Mouse (Mus musculus): ENCODE measurements around the gene Nmnat2.
A peak's percentile ranks its signal among the peaks of the same experiment; 100 is the strongest.

Nmnat2 gene

DNA sequence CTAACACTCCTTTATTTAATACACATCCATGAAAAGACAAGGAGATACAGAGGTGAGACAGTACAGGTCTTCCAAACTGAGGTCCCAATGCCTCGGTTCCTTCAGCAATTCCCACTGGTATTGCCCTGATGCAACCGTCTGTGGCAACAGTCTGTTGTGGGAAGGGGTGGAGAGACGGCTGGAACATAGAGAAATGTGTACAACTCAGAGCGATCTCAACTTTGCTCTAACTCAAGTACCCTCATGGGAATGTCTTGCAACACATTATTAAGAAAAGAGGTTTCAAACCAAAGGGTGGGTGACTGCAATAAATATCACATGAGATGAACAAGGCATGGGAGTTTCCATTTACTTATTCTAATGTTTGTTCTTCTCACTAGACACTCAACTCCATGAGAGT is 168.0 kb downstream of the Nmnat2 start:
- peak; percentile 41 for DNase-seq (ENCODE audit: low read depth, low spot score)

- DNase-seq (ENCODE audit: low read depth, low spot score): no peak
Observed at GRCm38 (mm10) chr1:153124502-153124901, 169.7 kb downstream of the Nmnat2 start.

GRCm38 (mm10) chr1:153125287-153126275 is 170.8 kb downstream of the Nmnat2 start:
- DNase-seq (ENCODE audit: low read depth, low spot score): no peak

DNA sequence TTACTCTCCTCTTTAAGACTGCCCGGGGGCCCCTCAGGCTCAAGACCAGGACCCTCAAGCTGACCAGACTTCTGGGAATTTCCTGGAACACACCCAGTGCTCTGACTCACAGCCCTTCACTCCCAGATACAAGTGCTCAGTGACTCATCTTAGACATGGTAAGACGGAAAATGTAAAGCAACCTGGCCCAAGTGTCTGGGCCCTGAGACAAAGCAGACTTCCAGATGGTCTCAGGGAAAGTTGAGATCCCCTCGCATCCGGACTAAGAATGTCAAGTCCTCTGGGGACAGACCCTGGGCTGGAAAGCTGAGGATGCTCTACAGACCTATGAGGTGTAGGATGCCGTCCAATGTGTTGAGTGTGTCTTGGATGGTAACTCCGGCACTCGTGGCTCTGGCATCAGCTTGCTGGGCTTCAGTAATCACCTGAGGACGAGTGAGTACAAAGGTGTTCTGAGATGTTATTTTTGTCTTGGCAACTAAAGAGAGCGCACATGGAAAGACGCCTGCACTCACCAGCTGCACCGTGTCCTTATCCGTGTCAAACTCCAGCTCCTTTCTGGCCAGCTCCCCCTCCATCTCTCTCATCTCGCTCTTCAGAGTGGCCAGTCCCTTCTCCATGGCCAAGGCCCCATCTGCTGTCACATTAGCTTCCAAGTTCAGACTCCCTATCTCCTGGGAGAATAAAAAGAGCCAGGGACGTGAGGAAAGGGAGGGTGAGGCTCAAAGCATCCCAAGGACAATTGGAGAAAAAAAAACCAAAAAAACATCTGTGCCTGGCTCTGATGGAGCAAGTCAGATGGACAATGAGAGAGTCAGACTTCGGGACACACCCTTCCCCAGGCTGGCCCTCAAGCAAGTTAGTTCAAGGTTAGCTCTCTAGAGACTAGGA is 171.9 kb downstream of the Nmnat2 start:
- peak; percentile 95 for DNase-seq (ENCODE audit: low read depth, low spot score)

DNA sequence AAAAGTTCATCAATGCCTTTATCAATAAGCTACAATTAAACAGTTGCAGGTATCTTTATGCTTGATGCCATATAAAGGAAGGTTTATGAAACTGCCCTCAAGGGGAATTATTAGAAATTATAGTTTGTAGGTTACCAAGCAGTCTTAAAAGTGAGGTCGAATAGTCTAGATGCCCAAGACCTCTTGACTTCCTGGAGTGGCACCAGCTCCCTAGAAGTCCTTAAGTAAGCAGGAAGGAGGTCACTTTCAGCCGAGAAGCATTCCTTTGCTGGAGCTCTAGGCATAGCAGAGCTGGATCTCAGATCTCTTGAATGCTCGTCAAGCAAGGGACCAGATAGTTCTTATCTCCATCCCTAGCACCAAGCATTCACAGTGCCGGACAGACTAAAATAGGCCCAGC is 172.8 kb downstream of the Nmnat2 start:
- DNase-seq (ENCODE audit: low read depth, low spot score): no peak

- no peak for DNase-seq (ENCODE audit: low read depth, low spot score)
Observed at GRCm38 (mm10) chr1:153128780-153129179, 174.0 kb downstream of the Nmnat2 start.

- peak; percentile 97 for DNase-seq (ENCODE audit: low read depth, low spot score)
Observed at GRCm38 (mm10) chr1:153129992-153130713, 175.4 kb downstream of the Nmnat2 start.

GRCm38 (mm10) chr1:153133865-153134781 is 179.3 kb downstream of the Nmnat2 start:
- peak; percentile 80 for DNase-seq (ENCODE audit: low read depth, low spot score)

DNA sequence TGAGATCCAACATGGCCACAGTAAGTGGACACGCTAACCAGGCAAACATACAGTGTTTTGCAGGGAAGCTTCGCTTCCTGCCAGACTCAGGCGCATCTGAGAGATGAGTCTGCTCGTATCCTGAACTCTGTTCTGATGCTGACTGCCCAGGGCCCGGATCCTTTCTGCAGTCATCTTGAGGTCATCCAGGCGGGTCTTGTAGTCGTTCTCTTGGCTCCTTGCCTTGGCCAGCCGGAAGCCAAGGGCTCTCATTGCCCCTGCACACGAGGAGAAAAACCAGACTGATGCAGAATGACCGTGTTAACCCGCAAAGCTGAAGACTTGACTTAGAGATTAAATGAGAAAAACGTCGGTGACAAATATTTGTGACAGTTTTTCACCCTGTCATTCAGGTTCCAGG is 181.9 kb downstream of the Nmnat2 start:
- no peak for DNase-seq (ENCODE audit: low read depth, low spot score)

GRCm38 (mm10) chr1:153138486-153138885 is 183.7 kb downstream of the Nmnat2 start:
- no peak for DNase-seq (ENCODE audit: low read depth, low spot score)

GRCm38 (mm10) chr1:153139635-153140034 is 184.8 kb downstream of the Nmnat2 start:
- no peak for DNase-seq (ENCODE audit: low read depth, low spot score)

GRCm38 (mm10) chr1:153140265-153140664 is 185.5 kb downstream of the Nmnat2 start:
- DNase-seq (ENCODE audit: low read depth, low spot score): no peak

- no peak for DNase-seq (ENCODE audit: low read depth, low spot score)
Observed at GRCm38 (mm10) chr1:153140747-153141228, 186.0 kb downstream of the Nmnat2 start.

DNA sequence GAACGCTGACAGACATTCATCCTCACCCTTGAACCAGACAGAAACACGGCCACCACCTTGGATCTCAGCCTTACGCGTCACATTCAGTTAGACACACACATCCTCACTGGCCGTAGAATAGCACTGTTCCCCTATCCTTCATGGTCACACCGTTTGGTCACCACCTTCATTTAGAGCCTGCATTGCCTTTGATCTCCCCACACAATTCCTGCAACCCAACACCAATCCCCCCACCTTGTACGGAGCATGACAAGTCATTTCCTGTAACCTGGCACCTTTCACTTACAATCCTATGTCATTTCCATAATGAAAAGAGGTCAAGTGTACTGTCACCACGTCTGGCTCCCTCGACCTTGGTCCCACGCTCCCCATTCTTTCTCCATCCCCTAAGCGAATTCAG is 189.2 kb downstream of the Nmnat2 start:
- DNase-seq (ENCODE audit: low read depth, low spot score): no peak

GRCm38 (mm10) chr1:153145791-153146190 is 191.0 kb downstream of the Nmnat2 start:
- DNase-seq (ENCODE audit: low read depth, low spot score): no peak

- peak; percentile 76 for DNase-seq (ENCODE audit: low read depth, low spot score)
Observed at GRCm38 (mm10) chr1:153152594-153152993, 197.8 kb downstream of the Nmnat2 start.

DNA sequence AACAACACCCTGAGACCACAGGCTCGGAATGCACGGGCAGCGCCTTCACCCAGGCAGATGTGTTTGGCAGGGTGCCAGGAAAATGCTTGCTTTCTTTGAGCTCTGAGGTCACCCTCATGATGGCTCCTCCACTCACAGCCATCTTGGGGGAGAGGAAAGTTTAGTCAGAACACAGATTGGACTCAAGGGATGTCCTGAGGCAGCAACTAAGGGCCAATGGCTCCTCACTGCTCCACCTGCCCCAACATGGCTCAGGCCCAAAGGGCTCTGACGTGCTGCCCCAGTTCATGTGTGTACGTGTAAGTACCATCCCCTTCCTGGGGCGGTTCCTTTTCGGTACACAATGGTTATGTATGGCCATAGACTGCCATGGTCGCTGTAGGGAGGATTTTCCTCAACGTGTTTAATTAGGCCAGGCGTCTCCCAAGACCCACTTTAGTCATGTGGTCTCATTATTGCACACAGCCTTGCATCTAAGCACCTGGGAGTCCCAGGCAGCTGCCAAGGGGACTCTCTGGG is 198.9 kb downstream of the Nmnat2 start:
- peak; percentile 52 for DNase-seq (ENCODE audit: low read depth, low spot score)

DNA sequence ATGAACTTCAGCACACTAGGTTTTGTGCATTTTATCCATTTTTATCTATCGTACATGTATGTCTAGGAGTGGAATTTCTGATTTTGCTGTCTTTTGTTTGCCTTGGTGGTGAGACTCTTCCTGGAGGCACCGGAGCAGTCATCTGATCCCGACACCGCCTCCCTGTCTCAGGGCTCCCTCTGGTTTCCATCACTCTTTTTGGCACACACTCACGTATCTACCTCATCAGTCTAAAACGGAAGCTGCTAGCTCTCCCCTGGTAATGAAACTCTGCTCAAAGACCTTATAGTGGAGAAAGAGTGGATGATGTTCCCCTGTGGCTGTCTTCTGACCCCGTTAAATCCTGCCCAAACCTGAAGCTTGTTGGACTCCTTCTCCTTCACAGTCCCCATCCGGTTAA is 200.6 kb downstream of the Nmnat2 start:
- DNase-seq (ENCODE audit: low read depth, low spot score): no peak

- DNase-seq (ENCODE audit: low read depth, low spot score): no peak
Observed at GRCm38 (mm10) chr1:153157021-153157623, 202.3 kb downstream of the Nmnat2 start.

DNA sequence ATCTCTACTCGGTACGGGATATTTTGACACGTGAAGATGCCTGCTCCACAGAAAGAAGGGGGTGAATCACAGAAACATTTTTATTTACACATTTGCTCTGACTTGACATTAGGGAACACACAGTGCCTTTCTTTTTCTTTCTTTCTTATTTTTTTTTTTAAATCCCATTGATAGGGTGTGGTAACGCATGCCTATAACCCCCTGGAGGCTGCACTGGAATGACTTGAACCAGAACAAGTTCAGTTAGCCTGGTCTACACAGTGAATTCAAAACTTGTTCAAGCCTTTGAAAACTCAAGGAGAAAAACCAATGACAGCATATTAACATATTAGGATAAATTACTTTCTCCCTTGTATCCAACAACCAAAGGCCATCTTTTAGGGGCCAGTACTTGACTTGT is 204.3 kb downstream of the Nmnat2 start:
- DNase-seq (ENCODE audit: low read depth, low spot score): no peak

Data from 3T3-L1 (cell line).